Mouse (Mus musculus): ENCODE measurements around the gene Cdnf.

GRCm38 (mm10) chr2:3489816-3490215 is 23.0 kb upstream of the Cdnf start:
- TF ChIP-seq CTCF (IDR thresholded peaks at IDR 0.05; ENCODE audit: low read depth) (no peak), EP300 (IDR thresholded peaks at IDR 0.05; ENCODE audit: low read depth) (no peak)

Data from liver, embryonic 14.5 days (tissue).